Mouse (Mus musculus): ENCODE measurements around the gene Ciapin1.

Ciapin1 gene

GRCm38 (mm10) chr8:94837662-94838574 lies at the start of gene Ciapin1, which contains the start of gene Coq9:
Gene Ciapin1, minus strand, starts transcription at chr8:94838358.
Gene Coq9, plus strand, starts transcription at chr8:94838321.
- peak; percentile 97 for DNase-seq (ENCODE audit: extremely low read depth, insufficient read length, low spot score)

DNA sequence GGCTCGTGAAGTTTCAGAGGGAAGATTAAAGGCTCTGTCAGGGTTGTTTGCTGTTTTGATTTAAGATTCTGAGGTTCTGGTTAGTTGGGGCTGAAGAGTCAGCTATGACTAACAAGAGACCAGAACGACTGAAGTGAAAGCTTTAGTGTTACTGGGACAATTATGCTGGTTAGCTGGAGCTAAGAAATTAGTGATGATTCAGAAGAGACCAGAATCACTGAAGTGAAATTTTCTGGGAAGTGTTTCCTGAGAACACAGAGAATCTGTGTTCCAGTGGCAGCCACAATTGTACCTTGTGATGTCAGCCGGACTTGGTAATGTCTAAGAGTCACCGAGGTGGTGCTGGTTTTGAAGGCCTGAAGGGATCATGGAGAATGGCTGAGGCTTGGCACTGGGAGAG lies 42.6 kb upstream of the Ciapin1 start:
- DNase-seq (ENCODE audit: extremely low read depth, insufficient read length, low spot score): no peak

DNA sequence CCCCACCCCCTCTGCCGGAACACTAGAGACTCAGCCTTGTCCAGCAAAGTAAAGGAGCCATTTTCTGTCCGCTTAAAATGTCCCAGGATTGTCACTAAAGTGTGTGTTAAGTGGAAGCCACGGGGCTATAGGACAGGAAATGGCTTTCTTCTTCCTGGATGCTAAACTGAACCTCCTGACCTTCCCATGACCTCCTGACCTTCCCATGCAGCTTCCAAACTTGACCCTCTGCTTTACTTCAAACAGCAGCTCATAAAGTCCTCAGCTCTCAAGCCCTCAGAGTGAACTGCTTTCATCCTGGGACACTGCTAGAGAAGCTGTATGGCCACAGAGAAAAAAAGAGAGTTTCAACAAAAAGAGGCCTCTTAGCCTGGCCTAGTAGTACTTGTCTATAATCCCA lies 38.7 kb upstream of the Ciapin1 start:
- DNase-seq (ENCODE audit: extremely low read depth, insufficient read length, low spot score): no peak

GRCm38 (mm10) chr8:94876197-94876730 lies 38.1 kb upstream of the Ciapin1 start, which contains the start of gene Dok4:
Gene Dok4, minus strand, starts transcription at chr8:94876330.
- DNase-seq (ENCODE audit: extremely low read depth, insufficient read length, low spot score): peak; percentile 92

DNA sequence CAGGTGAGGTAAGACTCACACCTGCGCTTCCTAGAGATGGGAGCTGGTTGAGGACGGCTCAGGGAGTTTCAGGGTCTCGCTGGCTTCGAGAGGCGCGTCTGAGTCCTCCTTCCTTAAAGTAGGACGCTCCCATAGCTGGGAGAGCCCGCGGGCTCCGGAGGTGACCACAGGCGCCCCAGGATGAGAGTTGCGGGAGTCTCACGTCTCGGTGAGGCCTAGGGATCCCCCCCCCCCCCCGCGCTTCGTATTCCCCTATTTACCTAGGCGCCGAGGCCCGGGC lies 37.7 kb upstream of the Ciapin1 start:
- DNase-seq (ENCODE audit: extremely low read depth, insufficient read length, low spot score): no peak

GRCm38 (mm10) chr8:94875096-94875870 lies 37.1 kb upstream of the Ciapin1 start:
- peak; percentile 59 for DNase-seq (ENCODE audit: extremely low read depth, insufficient read length, low spot score)

DNA sequence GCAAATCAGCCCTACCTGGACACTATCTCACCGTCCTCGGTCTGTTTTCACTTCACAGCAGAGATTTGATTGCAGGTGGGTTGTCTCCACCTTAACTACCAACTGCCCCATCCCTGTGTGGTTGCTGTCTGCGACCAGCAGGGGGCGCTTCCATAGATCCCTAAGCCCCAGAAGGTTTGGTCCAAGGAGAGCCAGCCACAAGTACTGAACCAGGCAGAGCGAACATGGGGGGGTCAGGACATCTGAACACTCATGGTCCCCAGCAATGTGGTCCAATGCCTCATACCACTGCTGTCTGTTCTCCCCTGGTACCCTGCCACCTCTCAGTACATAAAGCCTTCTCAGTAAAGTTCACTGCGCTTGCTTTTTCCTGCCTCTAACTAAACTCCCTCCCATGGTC lies 36.2 kb upstream of the Ciapin1 start:
- DNase-seq (ENCODE audit: extremely low read depth, insufficient read length, low spot score): peak; percentile 52

GRCm38 (mm10) chr8:94872576-94872975 lies 34.4 kb upstream of the Ciapin1 start:
- DNase-seq (ENCODE audit: extremely low read depth, insufficient read length, low spot score): no peak

DNA sequence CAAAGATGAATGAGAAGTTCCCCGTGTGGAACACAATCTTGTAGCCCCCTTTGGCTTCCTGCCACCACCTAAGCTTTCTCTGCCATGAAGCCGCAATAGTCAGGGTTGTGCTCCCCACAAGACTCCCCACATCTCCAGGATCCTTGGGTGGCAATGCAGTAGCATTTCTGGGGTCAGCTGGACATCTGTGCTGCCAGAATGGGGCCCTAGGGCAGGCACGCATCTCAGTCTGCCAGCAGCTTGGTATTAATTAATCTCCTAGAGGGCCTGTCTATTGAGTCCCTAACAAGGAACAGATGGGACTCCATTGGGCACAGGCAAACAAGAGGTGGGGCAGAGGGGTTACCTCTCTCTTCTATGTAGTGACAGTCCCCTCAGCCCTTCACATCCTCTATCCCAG lies 34.0 kb upstream of the Ciapin1 start:
- DNase-seq (ENCODE audit: extremely low read depth, insufficient read length, low spot score): no peak

DNA sequence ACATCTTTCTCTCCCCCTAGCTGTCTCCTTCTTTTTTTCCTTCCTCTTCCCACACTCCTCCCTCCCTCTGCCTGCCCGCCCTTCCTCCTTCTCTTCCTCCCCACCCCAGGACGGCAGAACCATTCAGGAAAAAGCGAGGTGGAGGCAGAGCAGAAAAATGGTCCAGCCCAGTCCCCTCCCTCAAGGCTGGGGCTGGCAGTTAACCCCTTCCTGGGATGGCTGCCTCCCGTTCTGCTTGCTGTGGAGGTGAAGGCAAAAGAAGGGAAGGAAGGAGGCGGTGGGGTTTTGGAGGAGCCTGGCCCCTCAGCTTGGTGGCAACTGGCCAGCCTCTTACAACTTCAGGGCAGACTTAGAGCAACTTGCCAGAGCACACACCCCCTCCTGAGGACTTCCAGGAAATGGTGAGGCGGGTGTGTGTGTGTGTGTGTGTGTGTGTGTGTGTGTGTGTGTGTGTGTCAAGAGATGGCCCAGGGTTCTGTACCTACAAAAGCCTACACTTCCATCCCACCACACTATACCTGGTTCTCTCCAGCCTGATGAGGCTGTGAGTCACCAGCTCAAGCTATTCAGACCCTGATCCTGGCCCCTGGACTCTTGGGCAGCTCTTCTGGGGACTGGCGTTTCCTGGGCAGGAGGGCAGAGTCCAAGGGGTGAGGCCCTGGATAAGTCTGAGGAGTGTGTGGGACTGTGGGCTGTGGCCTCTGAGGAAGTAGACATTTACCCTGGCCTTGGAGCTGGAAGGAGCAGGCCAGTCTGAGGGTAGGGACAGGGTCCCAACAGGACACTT lies 33.1 kb upstream of the Ciapin1 start:
- DNase-seq (ENCODE audit: extremely low read depth, insufficient read length, low spot score): peak; percentile 63

DNA sequence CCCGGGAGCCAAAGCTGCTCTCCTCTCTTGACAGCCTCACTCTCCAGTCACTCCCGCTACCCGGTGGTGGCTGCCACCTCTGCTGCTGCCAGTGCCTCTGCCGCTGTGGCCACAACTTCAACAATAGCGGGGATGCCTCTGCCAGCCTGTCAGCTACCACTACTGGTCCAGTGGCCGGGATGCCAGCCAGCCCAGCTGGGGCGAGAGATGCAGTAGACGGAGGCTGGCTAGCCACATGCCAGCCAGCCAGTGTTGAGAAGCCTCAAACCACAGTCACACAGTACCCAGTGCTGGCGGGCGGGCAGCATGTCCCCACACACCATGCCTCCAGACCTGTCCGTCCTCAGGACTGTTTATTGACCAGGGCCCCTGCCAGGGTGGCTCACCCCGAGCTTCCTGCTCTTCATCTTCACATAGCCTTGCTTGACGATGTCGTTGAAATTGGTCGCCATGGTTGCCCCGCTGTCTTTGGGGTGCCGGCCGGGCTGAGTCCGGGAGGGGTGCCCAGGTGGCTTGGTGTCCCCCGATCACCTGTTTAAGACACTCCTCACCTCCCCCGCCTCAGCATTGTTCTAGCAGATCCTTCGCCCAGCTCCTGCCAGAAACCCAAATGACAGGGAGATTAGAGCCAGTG lies 32.4 kb upstream of the Ciapin1 start:
- DNase-seq (ENCODE audit: extremely low read depth, insufficient read length, low spot score): peak; percentile 88

DNA sequence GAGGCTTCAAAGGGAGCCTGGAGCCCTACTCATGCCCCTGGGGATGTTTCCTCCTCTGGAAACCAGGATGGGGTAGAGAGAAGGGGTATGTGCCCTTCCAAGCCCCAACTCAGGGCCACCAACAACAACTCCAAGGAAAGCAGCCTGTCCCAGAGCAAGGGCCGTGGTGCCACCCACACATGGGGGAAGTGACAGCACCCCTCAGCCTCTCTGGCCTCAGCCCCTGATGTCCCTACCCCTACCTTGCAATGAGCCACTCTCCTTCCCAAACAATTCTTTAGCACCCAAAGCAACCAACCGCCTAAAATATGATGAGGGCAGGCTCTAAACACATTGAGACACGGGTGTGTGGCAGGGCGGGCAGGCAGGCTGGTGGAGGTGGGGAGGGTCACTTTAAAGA lies 31.8 kb upstream of the Ciapin1 start:
- no peak for DNase-seq (ENCODE audit: extremely low read depth, insufficient read length, low spot score)

GRCm38 (mm10) chr8:94869146-94869545 lies 31.0 kb upstream of the Ciapin1 start:
- no peak for DNase-seq (ENCODE audit: extremely low read depth, insufficient read length, low spot score)

GRCm38 (mm10) chr8:94866921-94867320 lies 28.8 kb upstream of the Ciapin1 start:
- no peak for DNase-seq (ENCODE audit: extremely low read depth, insufficient read length, low spot score)

- DNase-seq (ENCODE audit: extremely low read depth, insufficient read length, low spot score): peak; percentile 68
Observed at GRCm38 (mm10) chr8:94865292-94865691, 27.1 kb upstream of the Ciapin1 start.

DNA sequence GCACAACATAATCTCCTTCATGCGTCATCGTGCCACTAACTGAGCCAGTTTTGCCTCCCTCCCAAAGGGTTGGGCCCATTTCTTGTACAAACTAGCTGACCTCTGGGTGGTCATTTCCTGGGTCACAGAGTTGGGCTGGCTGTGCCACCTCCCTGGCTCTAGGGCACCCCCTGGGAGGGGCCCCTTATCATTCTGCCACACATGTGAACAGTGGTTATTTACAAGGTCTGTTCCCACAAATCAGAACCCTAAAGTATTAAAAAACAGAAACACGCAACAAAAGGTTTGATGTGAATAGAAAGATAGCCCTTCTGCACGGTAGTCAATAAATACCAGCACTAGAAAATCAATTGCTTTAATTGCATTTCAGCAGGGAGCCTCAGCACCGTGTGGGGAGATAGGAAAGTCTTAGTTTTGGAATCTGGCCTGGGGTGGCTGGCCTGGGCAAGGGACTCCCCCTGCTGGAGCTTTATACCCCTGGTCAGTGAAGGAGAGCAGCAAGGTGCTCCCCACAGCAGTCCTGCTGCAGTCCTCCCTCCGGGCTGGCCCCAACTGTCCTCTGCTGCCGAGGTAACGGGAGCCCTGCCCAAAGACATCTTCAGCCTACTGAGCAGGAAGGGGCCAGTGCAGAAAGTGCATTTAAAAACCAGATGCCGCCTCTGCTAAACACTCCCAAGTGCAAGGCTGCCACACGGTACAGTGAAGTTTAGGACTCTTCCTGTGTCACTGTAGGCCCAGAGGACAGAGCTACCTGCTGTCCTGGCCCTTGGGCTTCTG lies 25.9 kb upstream of the Ciapin1 start:
- DNase-seq (ENCODE audit: extremely low read depth, insufficient read length, low spot score): no peak

- no peak for DNase-seq (ENCODE audit: extremely low read depth, insufficient read length, low spot score)
Observed at GRCm38 (mm10) chr8:94862487-94863220, 24.5 kb upstream of the Ciapin1 start.

- no peak for DNase-seq (ENCODE audit: extremely low read depth, insufficient read length, low spot score)
Observed at GRCm38 (mm10) chr8:94861352-94861910, 23.3 kb upstream of the Ciapin1 start.
